Mouse (Mus musculus) layer of hippocampus, adult 2 months (tissue): ENCODE results near the gene B2m. TPM values are rescaled to one million over a fixed set of nuclear protein-coding genes. Genes with fewer than 3 reads are reported as not detected.
"Not testable (repeated sequence)": the region's sequence is repeated elsewhere in the genome, so short reads cannot be mapped to it uniquely, and the experiment has no call there.

Experiments used
- DNase-seq, 2 experiments: peaks; one replicate each; pipeline ENCODE4 v3.0.0; 2022; ENCODE audit warnings: low spot score in 2 of 2
- H3K27ac ChIP-seq: fragments of 200-600 bp; 2 replicates; pipeline ENCODE4 v1.8.1; 2022
- H3K4me3 ChIP-seq: fragments of 200-600 bp; 2 replicates; pipeline ENCODE4 v1.8.1; 2022; ENCODE audit warnings: mild to moderate bottlenecking
- CTCF ChIP-seq: fragments of 200-600 bp; conservative IDR thresholded peaks from 2 replicates; pipeline ENCODE4 v1.8.1; 2022; ENCODE audit warnings: antibody characterized with exemption, mild to moderate bottlenecking, moderate library complexity
- long read RNA-seq, 2 experiments: library from polyadenylated mRNA; stranded (forward); transcript quantifications; one replicate each; pipeline ENCODE4 v2.0.0; 2021; ENCODE audit warnings: borderline mapping rate in 2 of 2
- total RNA-seq, 2 experiments: library from RNA; stranded (reverse); gene quantifications; 2 replicates each; pipeline ENCODE4 v1.2.3; 2021

B2m gene
- 100 to 1,000 TPM in 1 of 2 experiments, 10 to 100 TPM in 1; 98.0 to 115 TPM for total RNA-seq
- long read RNA-seq, experiment 1, transcript B2m-201 (4 exons, 860 nt): major isoform, 40 of 42 reads
- long read RNA-seq, experiment 1, partial matches to known transcripts: 1 of 42 reads
- long read RNA-seq, experiment 1, other reads (novel, unspliced or antisense): 1 of 42 reads
- long read RNA-seq, experiment 2, transcript B2m-201 (4 exons, 860 nt): major isoform, 53 of 53 reads
- long read RNA-seq, experiment 2, partial matches to known transcripts: 0 of 53 reads
- long read RNA-seq, experiment 2, other reads (novel, unspliced or antisense): 0 of 53 reads

GRCm38 (mm10) chr2:122147508-122148241 is at the start of gene B2m:
B2m (plus strand) TSS chr2:122147686.
- peak; percentile 90 to 92 for DNase-seq
- TF ChIP-seq CTCF: no peak
- peak within 1 kb of the TSS; percentile 91 for H3K4me3 ChIP-seq
- H3K27ac ChIP-seq: peak within 1 kb of the TSS; percentile 86

- H3K27ac ChIP-seq: not testable (repeated sequence)
These were observed 49.8 kb upstream of the B2m start for GRCm38 (mm10) chr2:122097686-122098085.

GRCm38 (mm10) chr2:122102070-122102469 is 45.4 kb upstream of the B2m start:
- TF ChIP-seq CTCF: peak; percentile 67
- Histone ChIP-seq H3K27ac (no peak overlapping the region), H3K4me3 (no peak overlapping the region)
- no peak for DNase-seq

More at GRCm38 (mm10) chr2:122097686-122098085, 49.8 kb upstream of the B2m start:
- not testable (repeated sequence) for H3K4me3 ChIP-seq, DNase-seq

- no peak for TF ChIP-seq CTCF
- no peak overlapping the region for H3K4me3 ChIP-seq
These were observed 39.4 kb upstream of the B2m start for GRCm38 (mm10) chr2:122108101-122108500.

GRCm38 (mm10) chr2:122109714-122110113 is 37.8 kb upstream of the B2m start:
- no peak for TF ChIP-seq CTCF

More at GRCm38 (mm10) chr2:122108101-122108500, 39.4 kb upstream of the B2m start:
- no peak for DNase-seq
- H3K27ac ChIP-seq: no peak overlapping the region

GRCm38 (mm10) chr2:122116888-122117287 is 30.6 kb upstream of the B2m start:
- no peak overlapping the region for H3K27ac ChIP-seq
- TF ChIP-seq CTCF: no peak
- no peak for DNase-seq
- no peak overlapping the region for H3K4me3 ChIP-seq

More at GRCm38 (mm10) chr2:122109714-122110113, 37.8 kb upstream of the B2m start:
- no peak overlapping the region for H3K4me3 ChIP-seq
- H3K27ac ChIP-seq: no peak overlapping the region
- no peak for DNase-seq

- Histone ChIP-seq H3K4me3 (peak within 1 kb of the TSS; percentile 92), H3K27ac (peak within 1 kb of the TSS; percentile 98)
- DNase-seq: peak; percentile 97 to 98
- TF ChIP-seq CTCF: peak; percentile 32
These were observed 29.2 kb upstream of the B2m start, which contains the start of gene Spg11 for GRCm38 (mm10) chr2:122117961-122118958. Spg11 (minus strand) TSS chr2:122118386.

- DNase-seq: no peak
- Histone ChIP-seq H3K27ac (no peak overlapping the region), H3K4me3 (no peak overlapping the region)
- no peak for TF ChIP-seq CTCF
These were observed 21.6 kb upstream of the B2m start for GRCm38 (mm10) chr2:122125680-122126572.

GRCm38 (mm10) chr2:122126765-122127347 is 20.6 kb upstream of the B2m start:
- no peak overlapping the region for H3K27ac ChIP-seq
- no peak for DNase-seq
- H3K4me3 ChIP-seq: no peak overlapping the region
- TF ChIP-seq CTCF: no peak

GRCm38 (mm10) chr2:122127635-122128034 is 19.9 kb upstream of the B2m start:
- Histone ChIP-seq H3K27ac (no peak overlapping the region), H3K4me3 (no peak overlapping the region)
- no peak for DNase-seq
- TF ChIP-seq CTCF: no peak

GRCm38 (mm10) chr2:122132078-122132477 is 15.4 kb upstream of the B2m start:
- no peak for DNase-seq
- no peak overlapping the region for H3K4me3 ChIP-seq
- H3K27ac ChIP-seq: no peak overlapping the region
- TF ChIP-seq CTCF: no peak
